Mouse (Mus musculus) stomach, postnatal 0 days (tissue): ENCODE measurements at regions not wholly inside any gene's neighbourhood (a gene's known extent, or its start where the extent isn't known, plus 50 kb on each side); places are given as distances from the start of the nearest gene placed in this dataset.

Source experiments
- ATAC-seq: fragments of 200-750 bp; cut with Nextera tagmentation; 2 replicates; pipeline ENCODE4 v1.8.0; 2017; ENCODE audit not compliant: low FRiP score, low TSS enrichment
- DNase-seq: peaks from one replicate; pipeline ENCODE4 v3.0.0-alpha.2; 2016; ENCODE audit warnings: low spot score
- H3K27ac ChIP-seq: fragments of 300-500 bp; sonication (generic); replicated peaks from 2 replicates; pipeline ENCODE4 v1.5.1; 2014; ENCODE audit warnings: mild to moderate bottlenecking, control low read depth
- H3K27me3 ChIP-seq: fragments of 300-500 bp; sonication (generic); 2 replicates; pipeline ENCODE4 v1.6.1; 2014; ENCODE audit warnings: low read length; ENCODE audit not compliant: control insufficient read depth, insufficient read depth
- H3K36me3 ChIP-seq: fragments of 300-500 bp; sonication (generic); 2 replicates; pipeline ENCODE4 v1.6.1; 2014; ENCODE audit warnings: low read length, mixed read lengths; ENCODE audit not compliant: control insufficient read depth, insufficient read depth
- H3K4me1 ChIP-seq: fragments of 300-500 bp; sonication (generic); replicated peaks from 2 replicates; pipeline ENCODE4 v1.6.1; 2014; ENCODE audit warnings: antibody characterized with exemption; ENCODE audit not compliant: control insufficient read depth, insufficient read depth
- H3K4me2 ChIP-seq: fragments of 300-500 bp; sonication (generic); replicated peaks from 2 replicates; pipeline ENCODE4 v1.6.1; 2014; ENCODE audit warnings: low read depth, mild to moderate bottlenecking, control low read depth, moderate library complexity
- H3K4me3 ChIP-seq: fragments of 300-500 bp; sonication (generic); 2 replicates; pipeline ENCODE4 v1.5.1; 2014; ENCODE audit warnings: low read depth, low read length, control low read depth
- H3K9ac ChIP-seq: fragments of 300-500 bp; sonication (generic); 2 replicates; pipeline ENCODE4 v1.6.1; 2014; ENCODE audit warnings: mild to moderate bottlenecking, low read length, control low read depth, mixed read lengths
- H3K9me3 ChIP-seq: fragments of 300-500 bp; sonication (generic); 2 replicates; pipeline ENCODE4 v1.6.1; 2016; ENCODE audit warnings: low read length; ENCODE audit not compliant: control insufficient read depth
- CTCF ChIP-seq: IDR thresholded peaks from 2 replicates; pipeline ENCODE4 v1.5.1; 2016; ENCODE audit warnings: antibody characterized with exemption, low read depth, mild to moderate bottlenecking, moderate library complexity
- EP300 ChIP-seq: optimal IDR thresholded peaks from 2 replicates; pipeline ENCODE3; 2016; ENCODE audit warnings: antibody characterized with exemption
- WGBS: fragments of 180-500 bp; shearing (Covaris S2); extraction: QIAGEN DNeasy Blood & Tissue Kit; methylation state at CpG from one replicate; pipeline ENCODE4 v1.1.7; 2014; 5-methylcytosine and 5-hydroxymethylcytosine counted together

DNA sequence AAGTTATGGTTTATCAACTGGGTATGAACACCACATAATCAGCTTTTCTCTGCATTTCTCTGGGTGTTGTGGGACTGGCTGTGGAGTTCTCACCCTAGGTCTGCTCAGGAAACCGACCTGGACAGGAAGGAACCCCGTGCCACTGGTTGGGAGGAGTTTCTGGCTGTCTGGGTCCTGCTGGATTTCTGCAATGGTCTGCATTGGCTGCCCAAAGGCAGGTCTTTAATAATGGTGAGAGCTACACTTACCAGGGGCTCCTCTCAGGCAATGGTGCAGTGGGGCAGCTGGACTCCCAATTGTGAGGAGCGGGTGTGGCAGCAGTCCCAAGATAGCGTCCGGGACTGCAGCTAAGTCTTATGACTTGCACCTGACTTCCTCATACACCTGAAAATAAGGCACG is 57.8 kb upstream of the Gm10181 start:
- DNase-seq, result no peak
- H3K4me2 ChIP-seq, result no peak overlapping the region
- no peaks in the 10 kb centered on the region for H3K9me3 ChIP-seq
- H3K27ac ChIP-seq, result no peak overlapping the region
- H3K27me3 ChIP-seq, result no peaks in the 10 kb centered on the region
- no peaks in the 10 kb centered on the region for H3K36me3 ChIP-seq
- no peak overlapping the region for H3K9ac ChIP-seq
- H3K4me3 ChIP-seq, result no peak overlapping the region
- no peak for ATAC-seq
- WGBS, result 76% methylated on average over 6 of the region's 6 CpGs
- TF ChIP-seq CTCF (no peak), EP300 (no peak)
- H3K4me1 ChIP-seq, result no peaks in the 10 kb centered on the region
